Mouse (Mus musculus) cerebellum, postnatal 25 days (tissue): ENCODE data around the gene Irgq.

Experiments
- DNase-seq, 2 experiments: peaks; one replicate each; pipeline ENCODE4 v3.0.0; 2021; ENCODE audit warnings: mixed read lengths in 2 of 2

Gene Irgq

DNA sequence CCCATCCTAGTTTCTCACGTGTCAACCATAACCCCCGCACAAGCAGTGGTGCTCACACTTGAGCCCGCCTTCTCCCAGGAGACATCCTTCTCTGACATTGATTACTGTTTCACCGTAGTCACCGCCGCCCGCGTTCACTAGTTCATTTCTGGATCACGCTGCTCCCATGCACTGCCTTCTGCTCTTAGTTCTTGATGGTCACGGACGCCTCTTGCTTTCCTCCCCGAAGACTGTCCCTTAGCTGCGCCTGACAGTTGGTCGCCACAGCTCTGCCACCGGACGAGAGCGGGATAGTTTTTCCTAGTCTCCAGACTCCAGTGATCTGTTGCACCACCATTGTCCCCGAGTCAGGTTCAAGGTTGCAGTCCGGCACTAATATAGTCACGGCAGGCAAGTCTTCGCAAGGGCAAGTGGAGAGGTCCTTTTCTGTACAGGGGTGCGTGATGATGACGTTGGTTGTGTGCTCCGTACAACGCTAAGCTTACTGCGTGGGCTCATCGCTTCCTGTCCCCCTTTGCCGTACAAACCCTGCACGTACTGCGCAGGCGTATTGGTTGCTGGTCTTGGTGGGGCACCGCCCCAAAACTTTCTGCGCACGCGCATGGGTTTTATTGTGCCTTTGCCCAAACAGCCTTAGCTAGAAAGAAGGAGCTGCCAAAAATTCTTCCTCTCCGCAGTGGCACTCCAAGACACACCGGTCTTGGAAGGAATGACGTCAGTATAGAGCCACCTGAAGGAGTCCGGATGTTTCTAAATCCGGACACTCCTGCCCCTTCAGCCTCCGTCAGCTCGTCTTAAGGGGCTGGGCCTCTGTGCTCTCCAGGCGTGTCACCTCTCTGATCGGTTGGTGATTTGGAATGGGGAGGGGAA lies at the start of gene Irgq:
Gene Irgq (plus strand): TSS at position 628 of the 870 bp plus-strand sequence.
- peak; percentile 98 to 99 for DNase-seq

DNA sequence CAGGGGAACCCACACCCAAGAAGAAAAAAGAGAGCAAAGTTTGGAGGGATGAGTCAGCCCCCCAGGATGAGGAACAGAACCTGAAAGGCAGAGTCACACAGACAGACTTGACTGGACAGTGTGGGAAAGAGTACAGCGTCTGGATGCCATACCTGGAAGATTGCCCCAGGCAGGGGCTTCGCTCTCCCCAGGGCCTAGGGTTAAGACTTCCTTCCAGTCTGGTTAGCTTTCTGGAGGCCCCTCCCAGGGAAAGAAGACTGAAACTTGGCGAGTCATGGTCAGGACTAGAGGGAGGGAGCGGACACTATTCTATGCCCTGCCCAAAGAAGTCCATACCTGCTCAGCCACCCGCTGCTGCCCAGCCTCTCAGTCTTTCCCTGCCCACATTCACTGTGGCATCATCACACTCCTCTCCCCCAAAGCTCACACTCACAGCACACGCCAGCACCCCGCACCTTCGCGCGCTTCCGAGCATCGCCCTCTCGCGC lies 49.5 kb upstream of the Irgq start:
- DNase-seq = no peak

DNA sequence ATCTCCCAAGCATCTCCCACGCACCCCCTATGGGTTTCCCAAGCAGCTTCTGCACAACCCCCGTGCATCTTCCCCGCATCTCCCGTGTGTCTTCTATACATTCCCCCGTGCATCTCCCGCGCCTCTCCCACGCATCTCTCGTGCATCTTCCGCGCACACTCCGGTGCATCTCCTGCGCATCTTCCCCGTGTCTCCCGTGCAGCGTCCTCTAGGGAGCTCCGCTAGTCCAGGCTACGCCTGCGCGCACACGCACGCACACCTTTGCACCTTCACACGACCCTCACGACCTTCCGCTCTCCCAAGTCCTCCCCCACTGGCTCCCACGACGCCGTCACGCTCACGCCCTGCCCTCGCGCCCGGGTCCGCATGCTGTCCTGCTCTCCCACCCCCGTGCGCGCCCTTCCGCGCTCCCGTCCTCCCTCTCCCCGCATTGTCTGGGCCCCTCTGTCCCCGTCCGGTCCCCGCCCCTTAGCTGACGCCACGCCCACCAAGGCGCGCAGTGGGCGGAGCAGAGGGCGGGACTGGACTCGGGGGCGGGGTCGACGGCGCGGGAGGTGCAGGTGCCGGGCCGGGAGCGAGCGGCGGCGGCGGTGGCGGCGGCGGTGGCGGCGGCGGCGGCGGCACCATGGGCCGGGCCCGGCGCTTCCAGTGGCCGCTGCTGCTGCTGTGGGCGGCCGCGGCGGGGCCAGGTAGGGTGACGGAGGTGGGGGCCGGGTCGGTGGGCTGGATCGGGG lies 48.8 kb upstream of the Irgq start, which contains the start of gene Cadm4:
Gene Cadm4 (plus strand): TSS at position 550 of the 734 bp plus-strand sequence.
- DNase-seq = peak; percentile 96 to 98

- DNase-seq = peak; percentile 28 to 44
These were observed 48.1 kb upstream of the Irgq start for GRCm38 (mm10) chr7:24482208-24483020.

DNA sequence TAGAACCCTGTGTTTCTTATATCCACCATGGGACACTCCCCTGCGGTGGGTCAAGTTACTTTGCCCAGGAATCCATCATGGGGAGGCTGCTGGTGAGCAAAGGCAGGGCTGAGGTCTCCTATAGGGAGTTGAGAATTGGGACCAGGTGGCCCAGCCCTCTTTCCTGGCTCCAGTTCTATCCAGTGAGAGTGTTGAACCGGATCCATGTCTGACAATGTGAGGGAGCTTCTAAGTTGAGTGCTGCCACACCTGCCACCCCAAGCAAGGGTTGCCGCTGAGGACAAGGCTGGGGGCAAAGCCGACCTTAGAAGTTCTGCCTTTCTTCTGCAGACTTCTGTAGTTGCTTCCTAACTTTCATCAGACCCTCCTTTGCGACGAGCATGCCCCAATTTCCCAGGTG lies 47.2 kb upstream of the Irgq start:
- peak; percentile 45 to 48 for DNase-seq

DNA sequence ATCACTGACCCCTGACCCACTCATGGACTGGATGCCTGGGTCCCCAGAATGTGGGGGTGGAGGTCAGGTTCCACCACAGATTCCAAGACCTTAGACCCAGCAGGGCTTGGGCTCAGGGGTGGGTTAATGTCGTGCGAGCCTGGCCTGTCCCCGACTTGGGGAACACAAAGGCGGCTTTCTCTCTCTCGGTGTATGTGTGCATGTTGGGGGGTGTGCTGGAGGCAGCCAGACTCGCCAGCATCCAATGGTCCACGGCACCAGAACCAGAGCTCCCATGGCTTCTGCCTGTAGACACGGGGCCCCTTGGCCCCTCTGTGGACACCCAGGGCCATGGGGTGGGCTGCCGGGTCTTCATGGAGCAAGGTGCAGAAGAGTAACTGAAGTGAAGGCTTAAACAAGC lies 45.0 kb upstream of the Irgq start:
- DNase-seq = peak in 1 of 2 experiments; percentile 23

DNA sequence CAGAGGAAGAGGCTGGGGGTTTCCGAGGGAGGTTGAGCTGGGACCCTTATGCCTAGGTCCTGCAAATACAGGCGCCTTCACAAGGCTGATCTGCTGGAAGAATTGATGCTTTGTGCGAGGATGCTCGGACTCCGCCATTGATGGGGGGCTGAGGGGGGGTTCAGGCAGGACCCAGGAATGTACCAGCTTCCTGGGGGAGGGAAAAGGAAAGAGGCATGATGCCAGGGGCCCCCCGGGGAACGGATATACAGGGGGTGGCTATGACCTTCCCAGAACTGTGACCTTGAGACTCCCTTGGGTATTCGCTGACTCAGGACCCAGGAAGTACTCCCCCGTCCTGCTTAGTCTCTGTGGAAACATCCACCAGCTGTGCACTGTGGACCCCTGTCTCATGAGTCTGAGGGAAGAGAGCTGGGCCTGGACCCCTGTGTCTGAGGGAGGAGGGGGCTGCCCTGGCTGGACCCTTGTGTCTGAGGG lies 43.8 kb upstream of the Irgq start:
- DNase-seq = peak in 1 of 2 experiments; percentile 30

DNA sequence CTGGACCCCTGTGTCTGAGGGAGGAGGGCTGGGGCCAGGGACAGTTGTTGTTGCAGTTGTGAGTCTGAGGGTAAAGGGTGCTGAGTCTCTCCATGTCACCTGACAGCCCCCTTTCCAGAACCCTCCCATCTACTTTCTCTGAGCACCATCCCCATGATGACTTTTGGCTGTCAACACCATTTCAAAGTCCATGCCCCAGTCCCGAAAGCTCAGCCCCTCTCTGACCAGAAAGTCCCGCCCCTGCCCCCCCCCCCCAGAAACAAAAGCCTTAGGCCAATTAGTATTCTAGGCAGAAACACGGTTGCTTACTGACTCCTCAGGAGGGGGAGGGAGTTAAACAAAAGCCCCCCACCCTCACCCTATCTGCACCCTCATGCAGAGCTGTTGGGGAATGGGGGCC lies 43.1 kb upstream of the Irgq start:
- DNase-seq = no peak

DNA sequence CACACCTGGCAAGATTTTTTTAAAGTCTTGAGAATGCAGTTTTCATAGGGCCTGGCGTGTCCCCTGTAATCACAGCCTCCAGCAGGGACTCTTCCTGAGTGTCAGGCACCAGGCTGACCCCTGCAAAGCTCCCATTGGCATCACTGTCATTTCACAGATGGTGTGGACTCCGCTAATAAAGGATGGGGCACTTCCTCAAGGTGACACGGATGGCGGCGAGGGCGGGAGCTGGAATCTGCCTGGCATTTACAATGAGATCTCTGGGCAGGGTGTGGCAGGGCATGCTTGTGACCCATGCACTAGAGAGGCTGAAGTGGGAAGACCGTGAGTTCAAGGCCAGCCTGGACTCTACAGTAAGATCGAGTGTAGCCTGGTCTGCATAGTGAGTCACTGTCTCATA lies 42.2 kb upstream of the Irgq start:
- DNase-seq = peak; percentile 68 to 71

DNA sequence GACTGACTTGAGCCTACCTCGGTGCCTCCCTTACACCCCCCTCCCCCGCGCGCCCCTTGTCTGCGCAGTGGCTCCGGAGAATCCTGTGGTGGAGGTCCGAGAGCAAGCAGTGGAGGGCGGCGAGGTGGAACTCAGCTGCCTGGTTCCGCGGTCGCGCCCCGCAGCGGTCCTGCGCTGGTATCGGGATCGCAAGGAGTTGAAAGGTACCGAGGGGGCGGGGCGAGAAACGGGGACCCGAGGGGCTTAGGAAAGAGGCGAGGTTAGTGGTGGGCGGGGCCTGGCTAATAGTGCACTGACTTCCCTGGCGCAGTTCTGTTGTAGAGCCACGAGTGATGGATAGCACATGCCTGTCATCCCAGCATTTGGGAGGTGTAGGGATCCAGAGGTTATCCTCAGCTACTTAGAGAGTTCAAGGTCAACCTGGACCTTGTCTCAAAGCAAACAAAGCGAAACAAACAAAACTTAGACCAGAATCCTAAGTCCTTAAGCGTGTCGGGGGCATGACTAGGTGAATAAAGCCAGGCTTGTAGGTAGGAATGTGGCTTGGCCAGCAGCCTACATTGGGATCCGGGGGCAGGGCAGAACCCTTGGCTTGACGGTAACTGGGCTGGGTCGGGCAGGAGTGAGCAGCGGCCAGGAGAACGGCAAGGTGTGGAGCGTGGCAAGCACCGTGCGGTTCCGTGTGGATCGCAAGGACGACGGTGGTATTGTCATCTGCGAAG lies 30.5 kb upstream of the Irgq start:
- peak in 1 of 2 experiments; percentile 41 for DNase-seq

GRCm38 (mm10) chr7:24500929-24501328 lies 29.6 kb upstream of the Irgq start:
- DNase-seq = peak; percentile 47 to 74

DNA sequence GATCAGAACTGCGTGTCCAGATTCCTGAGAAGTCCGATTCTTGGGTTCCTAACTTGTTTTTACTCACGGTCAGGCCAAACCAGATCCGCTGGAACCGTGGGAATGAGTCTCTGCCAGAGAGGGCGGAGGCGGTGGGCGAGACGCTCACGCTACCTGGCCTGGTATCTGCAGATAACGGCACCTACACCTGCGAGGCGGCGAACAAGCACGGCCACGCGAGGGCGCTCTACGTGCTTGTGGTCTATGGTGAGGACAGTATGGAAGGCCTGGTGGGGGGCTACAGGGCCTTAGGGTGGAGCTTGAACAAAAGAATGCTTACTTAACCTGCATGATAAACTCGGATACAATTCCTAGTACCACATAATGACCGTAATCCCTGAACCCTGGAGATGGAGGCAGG lies 29.0 kb upstream of the Irgq start:
- DNase-seq = peak; percentile 56 to 74

- DNase-seq = peak in 1 of 2 experiments; percentile 51
These were observed 26.5 kb upstream of the Irgq start for GRCm38 (mm10) chr7:24504004-24504403.

DNA sequence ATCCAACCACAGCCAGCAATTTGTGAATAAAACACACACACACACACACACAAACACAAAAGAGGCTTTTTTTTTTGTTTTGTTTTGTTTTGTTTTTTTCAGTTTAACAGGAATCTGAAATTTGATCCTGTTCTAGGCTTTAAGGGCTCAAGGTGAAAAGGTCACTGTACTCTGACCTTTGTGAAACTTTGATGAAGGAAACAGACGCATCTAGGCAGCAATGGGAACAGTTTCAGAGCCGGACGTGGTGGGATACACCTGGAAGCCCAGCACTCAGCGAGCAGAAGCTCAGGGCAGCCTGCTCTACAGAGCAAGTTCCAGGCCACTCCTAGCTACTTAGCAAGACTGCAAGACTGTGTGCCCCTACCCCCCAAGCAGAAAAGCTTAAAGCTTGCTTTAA lies 25.6 kb upstream of the Irgq start:
- DNase-seq = no peak

- peak in 1 of 2 experiments; percentile 35 for DNase-seq
These were observed 24.9 kb upstream of the Irgq start for GRCm38 (mm10) chr7:24505447-24506064.

GRCm38 (mm10) chr7:24506065-24506459 lies 24.4 kb upstream of the Irgq start:
- peak; percentile 51 to 68 for DNase-seq

DNA sequence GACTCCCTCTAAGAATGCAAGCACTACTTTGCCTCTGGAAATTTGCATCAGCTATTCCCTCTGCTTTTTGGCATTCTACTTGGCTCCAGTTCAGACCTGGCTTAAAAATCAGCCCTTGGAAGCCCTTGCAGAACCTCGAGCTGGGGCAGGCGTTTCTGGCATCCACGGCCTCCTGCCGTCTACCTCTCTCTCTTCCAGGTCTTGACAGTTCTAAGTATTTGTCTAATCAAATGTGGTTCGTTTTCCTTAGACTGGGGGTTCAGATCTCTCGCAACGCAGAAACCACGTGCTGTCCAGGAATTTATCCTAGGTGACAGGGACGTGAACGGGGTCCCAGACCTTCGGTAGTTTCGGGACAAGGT lies 24.0 kb upstream of the Irgq start:
- peak in 1 of 2 experiments; percentile 83 for DNase-seq

DNA sequence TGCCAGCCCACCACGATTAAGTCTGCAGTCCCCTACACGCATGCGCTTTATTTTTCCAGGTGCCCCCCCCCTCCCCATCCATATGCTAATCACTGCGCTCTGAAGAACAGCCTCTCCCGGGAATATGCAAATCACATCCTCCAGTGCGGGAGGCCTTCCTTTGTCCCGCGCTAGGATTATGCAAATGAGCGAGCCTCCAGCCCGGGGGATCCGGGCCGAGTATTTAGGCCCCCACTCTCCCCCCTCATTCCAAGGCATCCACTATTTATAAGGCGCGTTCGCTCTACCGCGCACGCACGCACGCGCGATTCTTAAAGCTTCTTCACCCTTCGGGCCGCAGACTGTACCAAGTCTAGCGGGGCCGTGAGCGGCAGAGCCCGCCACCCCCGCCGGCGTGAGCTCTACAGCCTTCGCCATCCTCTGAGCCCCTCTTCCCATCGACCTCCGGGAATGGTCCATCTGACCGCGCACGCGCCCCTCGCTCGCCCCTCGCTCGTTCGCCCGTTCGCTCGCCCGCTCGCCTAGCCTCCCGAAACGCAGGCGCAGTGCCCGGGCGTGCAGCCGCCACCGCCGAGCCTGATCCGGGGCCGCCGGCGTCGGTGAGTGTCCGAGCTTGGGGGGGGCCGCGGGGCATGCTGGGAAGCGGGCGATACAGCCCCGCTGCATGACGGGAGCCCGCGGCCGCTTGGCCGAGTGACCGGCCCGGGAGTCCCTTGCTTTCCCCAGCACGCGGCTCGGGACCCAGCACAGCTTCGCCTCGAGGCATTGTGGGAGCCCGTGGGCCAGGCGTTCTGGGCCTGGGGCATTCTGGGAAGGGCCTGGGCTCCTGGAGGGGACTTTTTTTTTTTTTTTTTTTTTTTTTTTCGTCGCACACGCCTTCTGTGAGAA lies 23.4 kb upstream of the Irgq start, which contains the start of gene Zfp428:
Gene Zfp428 (plus strand): TSS at position 169 of the 888 bp plus-strand sequence.
- DNase-seq = peak; percentile 93 to 97

- DNase-seq = no peak
These were observed 22.8 kb upstream of the Irgq start for GRCm38 (mm10) chr7:24507726-24508114.

- DNase-seq = no peak
These were observed 18.1 kb upstream of the Irgq start, which contains the start of gene AC161166.1 for GRCm38 (mm10) chr7:24512355-24512754. TSS of gene AC161166.1 (minus strand) at chr7:24512455.
